Mouse (Mus musculus) heart, postnatal 4 days (tissue): ENCODE data around the gene Hoxc8. TPM values are rescaled to one million over a fixed set of nuclear protein-coding genes. Genes with fewer than 3 reads are reported as not detected.

ENCODE experiments used
- DNase-seq: peaks from one replicate; pipeline ENCODE4 v3.0.0; 2021
- total RNA-seq, 2 experiments: library from RNA; stranded (reverse); gene quantifications; 2 replicates each; pipeline ENCODE4 v1.2.3; 2021

The Hoxc8 gene
- total RNA-seq, 2 experiments from 2014 or later: not detected

DNA sequence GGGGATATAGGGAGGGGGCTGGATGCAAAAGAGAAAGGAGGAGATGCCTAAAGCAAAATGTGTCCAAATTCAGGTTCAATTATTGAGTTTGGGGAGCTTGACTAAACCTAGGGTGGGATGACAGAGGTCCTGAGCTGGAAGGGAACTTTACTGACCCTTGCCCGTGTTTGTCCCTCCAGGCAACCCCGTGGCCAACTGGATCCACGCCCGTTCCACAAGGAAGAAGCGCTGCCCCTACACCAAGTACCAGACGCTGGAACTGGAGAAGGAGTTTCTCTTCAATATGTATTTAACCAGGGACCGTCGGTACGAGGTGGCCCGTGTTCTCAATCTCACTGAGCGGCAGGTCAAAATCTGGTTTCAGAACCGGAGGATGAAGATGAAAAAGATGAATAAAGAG is 6.7 kb upstream of the Hoxc8 start:
- DNase-seq: no peak

DNA sequence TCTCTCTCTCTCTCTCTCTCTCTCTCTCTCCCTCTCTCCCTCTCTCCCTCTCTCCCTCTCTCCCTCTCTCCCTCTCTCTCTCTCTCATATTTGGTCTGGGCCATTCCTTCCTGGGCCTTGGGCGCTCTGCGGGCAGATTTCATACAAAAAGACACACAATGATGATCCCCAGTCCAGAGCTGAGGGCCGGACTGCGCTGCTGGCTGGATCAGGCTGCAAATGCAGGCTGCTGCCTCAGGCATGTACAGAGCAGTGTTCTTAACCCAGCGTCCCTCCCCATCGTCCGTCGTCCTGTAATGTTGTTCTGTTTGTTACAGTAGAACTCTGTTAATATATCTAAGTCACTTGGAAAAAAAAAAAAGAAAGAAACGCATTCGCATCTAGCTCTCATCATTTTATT is 5.9 kb upstream of the Hoxc8 start:
- DNase-seq: no peak

DNA sequence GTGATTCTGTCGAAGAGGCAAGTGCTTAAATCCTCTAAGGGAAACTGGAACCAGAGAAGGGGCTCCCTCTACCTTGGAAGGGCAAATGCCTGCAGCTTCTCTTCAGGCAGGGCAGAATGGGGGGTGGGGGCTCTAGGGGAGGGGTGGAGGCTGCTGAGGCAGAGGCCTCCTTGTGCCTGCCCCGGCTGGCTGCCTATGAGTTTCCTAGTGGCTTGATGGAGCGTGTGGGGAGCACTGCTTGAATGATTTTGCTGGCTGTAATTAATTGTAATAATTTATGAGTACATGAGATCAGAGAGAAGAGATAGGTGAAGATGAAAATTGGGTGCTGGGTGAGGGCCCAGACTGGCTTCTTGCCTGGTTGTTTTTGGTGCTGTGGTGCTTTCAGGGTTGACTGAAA is 5.5 kb upstream of the Hoxc8 start:
- no peak for DNase-seq

DNA sequence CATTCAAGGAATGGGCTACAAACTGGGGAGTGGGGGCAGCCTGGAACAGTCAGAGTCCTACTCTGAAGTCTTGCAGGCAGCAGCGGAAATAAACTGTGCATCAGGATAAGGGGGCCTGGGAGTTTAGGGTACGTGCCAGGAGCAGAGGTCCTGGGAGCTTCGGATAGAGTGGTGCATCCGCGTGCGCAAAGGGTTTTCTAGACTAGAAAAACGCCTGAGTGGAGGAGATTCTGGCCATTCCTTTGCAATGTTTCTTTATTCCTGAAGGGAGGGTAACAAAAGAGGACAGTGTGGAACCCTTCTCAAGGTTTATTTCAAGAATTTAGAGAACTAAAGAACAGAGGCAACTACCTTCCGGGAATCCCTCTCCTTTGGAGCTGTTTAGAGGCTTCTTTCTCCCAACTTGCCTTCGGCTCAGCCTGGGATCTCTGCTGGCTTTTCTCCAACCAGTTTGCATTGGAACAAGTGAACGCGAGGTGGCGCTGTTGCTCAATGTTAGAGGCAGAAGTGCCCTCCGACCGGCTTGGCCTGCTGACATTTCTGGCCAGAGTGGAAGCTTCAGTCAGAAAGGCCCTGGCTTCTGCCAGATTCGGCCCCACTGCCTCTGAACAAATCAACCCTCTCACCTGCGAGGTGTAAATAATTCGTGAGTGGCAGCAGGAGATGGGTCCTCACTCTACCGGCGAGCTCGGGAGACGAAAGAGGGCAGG is 3.1 kb upstream of the Hoxc8 start:
- peak; percentile 97 for DNase-seq

DNA sequence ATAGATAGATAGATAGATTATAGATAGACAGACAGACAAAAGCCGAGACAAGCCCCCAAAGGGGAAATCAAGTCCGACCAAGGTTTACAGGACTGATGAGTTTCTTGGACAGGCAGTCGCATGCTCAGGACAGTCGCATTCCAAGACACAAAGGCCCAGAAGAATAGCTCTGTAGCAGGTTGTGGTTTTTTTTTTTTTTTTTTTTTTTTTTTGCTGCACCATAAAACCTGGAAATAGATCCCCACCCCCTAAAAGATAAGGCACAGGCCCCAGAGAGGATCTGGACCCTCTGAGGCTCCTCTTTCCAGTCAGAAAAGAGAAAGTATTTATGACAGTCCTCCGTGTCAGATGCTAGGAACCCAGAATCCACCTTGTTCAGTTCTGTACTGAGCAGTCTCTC is 2.3 kb upstream of the Hoxc8 start:
- DNase-seq: no peak

DNA sequence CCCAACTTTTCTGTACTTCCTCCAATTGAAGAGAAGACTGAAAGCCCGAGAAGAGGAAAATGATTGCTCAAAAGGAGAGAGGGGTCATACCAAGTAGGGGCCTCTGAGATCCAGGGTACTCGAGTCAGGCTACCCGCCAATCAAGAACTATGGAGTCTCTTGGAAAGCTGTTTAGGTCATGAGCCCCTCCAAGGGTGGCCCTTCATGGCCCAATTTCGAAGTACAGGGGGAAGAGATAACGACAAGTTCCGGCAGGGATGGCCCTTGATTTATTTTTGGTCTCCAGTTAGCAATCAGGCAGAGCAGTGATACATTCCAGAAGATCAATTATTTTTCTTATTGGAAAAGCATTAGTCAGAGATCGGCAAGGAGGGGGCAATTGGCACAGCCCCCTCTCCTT is 1.4 kb downstream of the Hoxc8 start:
- DNase-seq: no peak

DNA sequence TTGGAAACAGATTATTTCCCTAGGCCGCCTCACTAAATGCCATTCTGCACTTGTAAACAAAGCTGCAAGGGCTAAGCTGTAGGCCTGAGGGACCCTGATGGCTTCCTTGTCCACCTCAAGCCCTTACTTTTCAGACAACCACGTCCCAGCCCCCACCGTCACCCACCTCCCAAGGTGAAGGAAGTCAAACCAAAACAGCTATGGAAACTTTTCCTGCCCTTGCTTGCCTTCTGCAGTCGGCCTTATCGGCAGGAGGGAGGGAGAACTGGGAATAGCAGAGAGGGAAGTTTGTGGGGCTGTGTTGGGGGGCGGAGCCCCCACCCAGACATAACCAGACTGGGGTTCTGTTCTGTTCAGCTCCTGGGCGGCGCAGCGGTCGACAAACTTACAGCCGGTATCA is 1.8 kb downstream of the Hoxc8 start:
- no peak for DNase-seq

DNA sequence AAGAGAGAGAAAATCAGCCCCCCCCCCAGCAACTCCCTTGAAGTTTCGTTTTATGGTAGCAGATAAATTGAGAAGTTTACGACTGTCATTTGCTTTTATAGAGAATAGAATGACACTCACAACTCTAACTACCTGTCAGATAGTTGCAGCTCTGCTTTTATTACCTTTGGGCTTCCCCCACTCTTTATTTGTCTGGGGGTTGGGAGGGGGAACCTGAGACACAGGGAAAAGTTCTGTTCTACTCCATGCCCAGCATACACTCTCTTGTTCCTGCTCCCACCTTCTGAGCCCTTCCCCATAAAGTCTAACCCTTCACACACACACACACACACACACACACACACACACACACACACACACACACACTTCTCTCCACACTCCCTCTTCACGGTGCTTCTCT is 2.5 kb downstream of the Hoxc8 start:
- no peak for DNase-seq

DNA sequence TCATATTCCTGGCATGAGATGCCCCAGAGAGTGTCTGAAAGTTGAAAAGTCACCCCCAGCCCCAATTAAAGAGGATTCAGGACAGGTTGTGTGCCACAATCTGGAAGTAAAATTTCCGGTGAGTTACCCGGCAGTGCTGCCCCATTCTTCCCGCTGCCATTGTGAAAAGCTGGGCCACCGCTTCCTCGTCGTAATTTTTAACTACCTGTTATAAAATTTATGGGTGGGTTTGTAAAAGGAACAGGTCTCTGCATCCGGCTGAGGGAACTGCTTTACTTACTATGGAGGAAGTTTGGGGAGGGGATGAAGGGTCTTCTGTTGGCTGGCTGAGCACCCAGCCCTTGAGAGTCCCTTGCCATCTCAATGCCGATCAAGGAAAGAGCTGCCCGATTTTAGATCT is 6.1 kb downstream of the Hoxc8 start:
- DNase-seq: no peak

DNA sequence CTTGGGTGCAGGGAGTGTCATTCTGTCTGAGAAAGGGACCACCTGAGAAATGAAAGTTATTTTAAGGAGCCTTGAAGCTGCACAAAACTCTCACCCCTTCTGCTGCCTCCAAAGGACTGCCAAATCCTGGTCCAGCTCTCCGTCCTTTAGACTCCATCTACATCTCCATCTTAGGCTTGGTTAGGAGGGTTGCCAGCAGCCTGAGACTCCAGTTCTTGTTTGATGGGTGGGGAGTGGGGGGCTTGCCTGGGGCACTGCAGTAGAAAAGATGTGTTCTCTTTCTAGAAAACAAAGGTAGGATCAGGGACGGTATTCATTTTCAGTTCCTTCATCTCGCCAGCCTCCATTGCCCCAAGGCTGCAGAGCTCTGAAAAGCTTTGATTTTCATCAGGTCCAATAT is 7.0 kb downstream of the Hoxc8 start:
- DNase-seq: no peak

DNA sequence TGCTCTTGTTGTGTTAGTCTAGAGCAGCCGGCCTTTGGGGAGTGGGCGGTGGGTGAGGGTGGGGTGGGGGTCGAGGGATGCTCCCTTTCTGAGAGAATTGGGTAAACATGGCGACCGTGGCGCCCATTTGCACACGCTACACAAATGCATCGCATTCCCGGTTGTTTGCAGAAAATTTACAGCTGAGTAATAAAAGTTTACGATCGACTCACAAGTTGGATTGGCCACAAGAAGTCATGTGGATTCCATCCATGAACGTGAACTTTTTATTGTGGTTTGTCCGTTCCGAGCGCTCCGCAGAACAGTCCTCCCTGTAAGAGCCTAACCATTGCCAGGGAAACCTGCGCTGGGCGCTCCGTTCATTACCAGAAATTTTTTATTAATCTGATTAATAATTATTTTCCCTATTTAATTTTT is 7.5 kb downstream of the Hoxc8 start, which contains the start of gene Hoxc6:
Hoxc6 (plus strand) TSS at position 319 of the 417 bp plus-strand sequence.
- DNase-seq: no peak

DNA sequence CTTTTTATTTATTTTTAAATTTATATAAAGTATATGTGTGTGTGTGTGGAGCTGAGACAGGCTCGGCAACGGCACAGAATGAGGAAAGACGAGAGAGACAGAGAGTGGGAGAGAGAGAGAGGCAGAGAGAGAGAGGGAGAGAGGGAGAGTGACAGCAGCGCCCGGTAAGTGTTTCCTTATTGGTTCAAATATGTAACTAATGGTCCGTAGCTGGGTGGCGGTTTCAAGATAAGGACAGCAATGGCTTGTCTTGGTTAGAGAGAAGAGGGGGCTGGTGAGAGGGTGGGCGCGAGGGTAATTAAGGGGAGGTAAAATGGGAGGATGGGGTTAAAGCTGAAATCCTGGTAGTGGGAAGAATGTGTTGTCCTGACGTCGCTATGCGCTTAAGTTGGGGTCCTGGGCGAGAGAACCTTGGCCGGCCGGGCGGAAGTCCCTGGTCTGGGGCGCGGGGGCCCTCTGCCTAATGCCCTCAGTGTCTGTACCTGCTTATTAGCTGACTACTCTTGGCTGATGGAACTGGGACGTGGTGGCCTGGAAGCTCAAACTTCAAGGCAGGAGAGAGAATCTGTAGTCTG is 8.3 kb downstream of the Hoxc8 start:
- DNase-seq: no peak

DNA sequence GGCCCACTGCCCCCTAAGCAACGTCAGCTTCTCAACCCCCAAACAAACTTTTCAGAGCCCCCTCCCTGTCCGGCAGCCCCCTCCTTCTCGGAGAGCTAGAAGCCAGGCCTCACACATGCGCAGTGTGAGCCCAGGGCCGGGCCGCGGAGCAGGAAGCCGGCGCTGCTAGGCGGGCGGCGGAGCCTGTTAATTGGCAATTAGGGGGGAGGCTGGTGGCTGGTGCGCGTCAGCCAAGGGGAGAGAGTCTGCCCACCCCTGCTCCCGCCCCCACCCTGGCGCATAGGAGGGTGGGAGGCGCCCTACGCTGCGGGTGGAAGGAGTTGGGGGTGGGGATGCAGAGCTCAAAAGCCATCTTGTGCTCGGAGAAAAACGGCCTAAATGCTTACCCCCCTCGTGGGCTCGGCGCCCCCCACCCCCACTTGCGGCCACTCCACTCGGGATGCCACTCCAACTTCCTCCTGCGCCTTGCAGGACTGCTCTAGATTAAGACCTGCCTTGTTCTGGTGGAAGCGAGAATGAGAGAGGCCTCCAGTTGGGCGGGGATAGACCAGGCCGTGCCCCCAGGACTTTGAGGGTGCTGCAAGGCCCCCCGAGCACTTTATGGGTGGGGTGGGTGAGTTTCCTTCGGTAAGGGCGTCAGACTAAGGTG is 8.9 kb downstream of the Hoxc8 start:
- DNase-seq: peak; percentile 68

DNA sequence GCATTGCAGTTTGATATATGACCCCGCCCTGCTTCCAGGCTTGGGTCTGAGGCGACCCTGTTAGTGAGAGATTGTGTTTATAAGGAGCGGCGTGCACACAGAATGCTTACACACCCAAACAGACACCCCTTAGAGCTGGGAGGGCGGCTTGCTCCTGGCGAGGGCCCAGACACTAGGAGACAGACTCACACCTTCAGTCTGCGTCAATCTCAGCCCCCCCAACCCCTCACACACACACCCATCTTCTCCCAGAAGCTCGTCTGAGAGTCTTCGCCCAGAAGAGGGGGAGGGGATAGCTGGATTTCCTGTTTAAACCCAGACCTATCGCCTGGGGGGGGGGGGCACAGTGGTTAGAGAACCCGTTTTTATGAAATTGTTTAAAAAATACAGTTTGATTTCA is 9.5 kb downstream of the Hoxc8 start:
- DNase-seq: no peak

DNA sequence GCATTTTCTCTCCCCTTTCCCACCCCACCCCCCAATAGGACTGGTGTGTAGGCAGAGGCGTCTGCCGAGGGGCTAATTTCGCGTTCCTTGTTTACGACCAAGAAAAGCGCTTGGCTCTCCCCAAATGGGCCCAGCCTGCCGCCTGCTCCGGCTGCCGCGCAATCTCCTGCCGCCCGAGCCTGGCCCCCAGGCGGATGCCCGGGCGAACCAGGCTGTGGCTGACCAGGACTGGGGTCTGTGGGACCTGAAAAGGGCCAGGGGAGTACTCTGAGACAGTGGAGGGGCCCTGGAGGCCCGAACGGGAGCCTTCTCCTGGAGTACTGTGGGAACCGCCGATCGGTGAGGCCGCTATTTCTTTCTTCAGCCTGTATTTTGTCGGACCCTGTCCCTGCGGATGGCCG is 10.1 kb downstream of the Hoxc8 start:
- no peak for DNase-seq

DNA sequence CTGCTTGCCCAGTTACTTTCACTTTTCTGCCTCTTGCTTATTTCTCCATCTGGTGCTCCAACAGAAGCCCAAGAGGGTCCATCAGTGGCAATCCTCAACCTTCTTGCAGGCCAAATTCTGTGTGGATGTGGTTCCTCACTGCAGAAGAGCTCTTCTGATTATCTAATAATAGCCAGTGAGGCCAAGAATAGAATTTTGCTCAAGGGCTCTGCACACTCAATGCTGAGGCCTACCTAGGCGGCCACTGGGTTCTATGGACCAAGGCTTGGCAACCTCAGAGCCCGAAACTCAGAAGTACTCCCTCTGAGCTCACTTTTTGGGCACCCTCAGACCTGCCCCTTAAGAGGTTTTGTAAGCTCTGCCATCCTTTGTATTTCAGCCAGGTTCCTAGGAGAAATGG is 11.0 kb downstream of the Hoxc8 start:
- no peak for DNase-seq

DNA sequence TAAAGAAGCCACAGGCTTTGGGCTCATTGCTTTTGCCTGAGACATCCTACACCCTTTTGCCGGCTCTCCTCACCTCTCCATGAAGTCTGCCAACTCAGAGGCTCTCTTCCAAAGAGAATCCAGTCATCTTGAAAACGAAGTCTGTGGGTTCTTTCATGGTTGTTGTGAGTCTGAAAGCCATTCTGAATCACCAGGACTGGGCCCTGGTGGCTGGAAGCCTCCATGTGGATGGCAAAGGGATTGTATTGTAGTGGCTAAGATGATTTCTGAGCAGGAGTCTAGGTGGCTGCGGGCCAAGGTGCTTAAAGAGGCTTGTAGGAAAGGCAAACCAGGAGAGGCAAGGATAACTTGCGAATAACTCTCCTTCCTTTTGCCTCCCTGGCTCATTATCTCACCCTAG is 11.7 kb downstream of the Hoxc8 start:
- no peak for DNase-seq

DNA sequence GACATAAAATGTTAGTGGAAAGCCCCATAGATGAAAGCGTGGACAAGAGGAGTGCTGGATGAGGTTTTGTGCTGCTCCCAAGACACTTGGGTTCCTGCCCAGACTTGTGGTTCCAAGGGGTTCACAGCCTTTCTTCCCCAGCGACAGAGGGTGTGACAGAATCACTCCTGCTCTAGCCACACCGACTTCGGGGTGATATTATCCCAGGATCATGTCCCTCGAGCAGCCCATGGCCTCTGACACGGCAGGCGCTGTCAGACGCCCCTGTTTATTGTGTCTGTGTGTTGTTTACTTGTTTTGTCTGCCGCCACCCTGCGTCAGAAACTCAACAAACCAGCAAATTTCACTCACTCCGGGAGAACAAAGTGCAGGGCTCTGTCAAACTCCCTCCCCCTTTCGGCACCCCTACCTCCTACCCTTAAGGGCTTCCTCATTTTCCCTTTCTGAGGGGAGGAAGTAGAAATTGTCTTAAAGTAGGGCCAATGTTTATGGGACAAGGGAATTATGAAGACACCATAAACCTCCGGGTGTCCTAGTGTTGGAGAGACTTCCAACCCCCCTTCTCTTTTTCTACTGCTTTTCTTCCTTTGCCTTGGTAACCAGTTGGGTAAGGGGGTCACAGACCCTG is 12.5 kb downstream of the Hoxc8 start:
- DNase-seq: no peak

DNA sequence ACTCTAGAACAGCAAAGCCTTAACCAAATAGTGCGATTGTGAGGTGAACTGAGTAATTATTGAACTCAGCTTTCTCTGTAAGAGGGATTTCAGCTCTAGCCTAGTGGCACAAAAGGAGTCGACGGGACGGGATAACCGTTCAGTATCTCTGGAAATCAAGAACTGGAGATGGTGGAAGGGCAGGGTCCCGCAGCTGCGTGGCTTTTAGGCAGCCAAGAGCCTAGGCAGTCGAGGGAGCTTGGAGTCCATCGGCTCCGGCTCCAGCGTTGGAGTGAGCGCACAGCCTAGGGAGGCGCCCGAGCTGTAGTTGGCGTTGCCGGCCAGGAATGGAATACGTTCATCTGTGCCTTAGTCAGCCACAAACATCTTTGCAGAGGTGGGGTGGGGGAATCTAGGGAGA is 14.9 kb downstream of the Hoxc8 start:
- no peak for DNase-seq

DNA sequence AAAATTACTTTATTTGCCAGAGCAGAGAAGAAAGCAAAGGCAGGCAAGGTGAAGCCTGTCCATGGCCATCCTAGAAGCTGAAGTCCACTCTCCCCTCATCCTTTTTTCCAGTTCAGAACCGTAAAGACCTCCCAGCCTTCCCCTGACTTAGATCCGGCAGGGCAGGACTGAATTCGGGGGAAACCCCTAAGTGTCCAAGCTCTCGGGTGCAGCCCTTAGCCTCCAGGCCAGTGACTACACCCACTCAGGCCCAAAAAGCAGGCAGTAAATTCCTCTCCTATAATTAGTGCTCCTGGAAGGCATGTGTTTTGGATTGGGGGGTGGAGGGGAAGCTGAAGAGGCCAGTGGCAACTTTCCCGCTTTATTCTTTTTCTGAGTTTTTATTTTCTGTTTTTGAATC is 15.4 kb downstream of the Hoxc8 start:
- no peak for DNase-seq

DNA sequence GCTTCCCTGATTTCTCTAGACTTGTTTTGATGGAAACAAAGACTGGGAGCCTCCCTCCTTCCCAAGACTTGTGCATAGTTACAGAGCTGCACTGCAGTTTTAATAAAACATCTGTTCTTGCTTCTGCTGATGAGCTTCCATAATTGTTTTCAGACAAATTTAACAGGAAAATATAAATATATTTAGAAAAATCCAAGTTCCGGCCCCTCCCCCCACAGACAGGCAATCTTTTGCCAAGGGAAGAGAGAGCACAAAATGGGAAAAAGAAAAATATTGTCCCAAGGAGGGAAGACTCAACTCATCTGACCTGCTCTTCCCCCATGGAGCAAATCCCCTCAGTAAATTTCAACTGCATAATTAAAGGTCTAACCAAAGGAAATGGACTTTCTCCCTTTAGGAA is 15.9 kb downstream of the Hoxc8 start:
- no peak for DNase-seq

DNA sequence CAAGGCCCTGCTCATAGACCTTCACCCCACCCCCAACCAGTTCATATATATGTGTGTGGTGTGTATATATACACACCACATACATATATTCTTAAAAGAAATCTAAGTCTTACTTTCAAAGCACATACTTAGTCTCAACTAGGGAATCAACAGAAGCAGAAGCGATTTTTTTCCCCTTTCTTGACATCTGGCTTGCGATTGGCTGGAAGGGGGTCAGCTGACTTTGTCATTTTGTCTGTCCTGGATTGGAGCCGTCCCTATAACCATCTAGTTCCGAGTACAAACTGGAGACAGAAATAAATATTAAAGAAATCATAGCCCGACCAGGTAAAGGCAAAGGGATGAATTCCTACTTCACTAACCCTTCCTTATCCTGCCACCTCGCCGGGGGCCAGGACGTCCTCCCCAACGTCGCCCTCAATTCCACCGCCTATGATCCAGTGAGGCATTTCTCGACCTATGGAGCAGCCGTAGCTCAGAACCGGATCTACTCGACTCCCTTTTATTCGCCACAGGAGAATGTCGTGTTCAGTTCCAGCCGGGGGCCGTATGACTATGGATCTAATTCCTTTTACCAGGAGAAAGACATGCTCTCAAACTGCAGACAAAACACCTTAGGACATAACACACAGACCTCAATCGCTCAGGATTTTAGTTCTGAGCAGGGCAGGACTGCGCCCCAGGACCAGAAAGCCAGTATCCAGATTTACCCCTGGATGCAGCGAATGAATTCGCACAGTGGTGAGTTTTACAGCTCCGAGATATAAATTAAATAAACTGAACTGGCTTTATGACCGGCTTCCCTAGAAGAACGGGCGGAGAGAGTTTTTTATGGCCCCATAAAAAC is 19.1 kb downstream of the Hoxc8 start:
- DNase-seq: no peak
